In genomic region chr9:120577133-120577651, GRCm38 (mm10) we compare ENCODE assay signal across 7 mouse cellular contexts. TPM values are rescaled to one million over a fixed set of nuclear protein-coding genes. Genes with fewer than 3 reads are reported as not detected.
A peak's percentile ranks its signal among the peaks of the same experiment; 100 is the strongest.
DNase-seq lines count a peak whose midpoint lies in the region; ATAC-seq lines count a peak whose summit lies in the region.

No protein-coding gene starts in this region.

- peak; percentile 84 for ATAC-seq in limb, embryonic 11.5 days (ENCODE audit: insufficient number of reproducible peaks, low FRiP score, low TSS enrichment, low read depth)
- peak; percentile 91 for ATAC-seq in midbrain, embryonic 14.5 days (ENCODE audit: low FRiP score, low TSS enrichment)

- peak overlapping the region; percentile 90 for H3K27ac ChIP-seq in embryonic facial prominence, embryonic 10.5 days (replicated peaks)
- H3K27ac ChIP-seq in limb, embryonic 11.5 days (replicated peaks; ENCODE audit: low read depth, low read length), result no peak overlapping the region
- peak overlapping the region; percentile 68; the same call in 1 of the 2 replicates for H3K27ac ChIP-seq in midbrain, embryonic 14.5 days (replicated peaks; ENCODE audit: low read depth, low read length)

- peaks cover 42% of the 10 kb centered on the region for H3K36me3 ChIP-seq in embryonic facial prominence, embryonic 10.5 days (replicated peaks)
- H3K36me3 ChIP-seq in limb, embryonic 11.5 days (ENCODE audit: control insufficient read depth, insufficient read depth, low read length), result peaks cover 22% of the 10 kb centered on the region
- H3K36me3 ChIP-seq in midbrain, embryonic 14.5 days (ENCODE audit: control insufficient read depth, insufficient read depth, low read length), result peaks cover 34% of the 10 kb centered on the region

- H3K9me3 ChIP-seq in embryonic facial prominence, embryonic 10.5 days, result no peaks in the 10 kb centered on the region
- no peaks in the 10 kb centered on the region for H3K9me3 ChIP-seq in limb, embryonic 11.5 days (ENCODE audit: control insufficient read depth, low read length)
- H3K9me3 ChIP-seq in midbrain, embryonic 14.5 days (ENCODE audit: control insufficient read depth, low read length), result no peaks in the 10 kb centered on the region

- peaks cover 44% of the 10 kb centered on the region for H3K4me1 ChIP-seq in embryonic facial prominence, embryonic 10.5 days
- H3K4me1 ChIP-seq in limb, embryonic 11.5 days (ENCODE audit: control insufficient read depth, insufficient read depth, low read length), result peaks cover 7% of the 10 kb centered on the region; the same call in 1 of the 2 replicates
- H3K4me1 ChIP-seq in midbrain, embryonic 14.5 days (ENCODE audit: control insufficient read depth, insufficient read depth, low read length), result peaks cover 11% of the 10 kb centered on the region; the same call in 1 of the 2 replicates

- peak overlapping the region; percentile 84 for H3K4me3 ChIP-seq in embryonic facial prominence, embryonic 10.5 days
- peak overlapping the region; percentile 56 for H3K4me3 ChIP-seq in limb, embryonic 11.5 days (ENCODE audit: low read depth, low read length)
- peak overlapping the region; percentile 66 for H3K4me3 ChIP-seq in midbrain, embryonic 14.5 days (replicated peaks; ENCODE audit: low read depth, low read length)

- peak overlapping the region; percentile 75 for H3K9ac ChIP-seq in limb, embryonic 11.5 days (ENCODE audit: low read length)
- H3K9ac ChIP-seq in midbrain, embryonic 14.5 days (replicated peaks; ENCODE audit: low read length), result peak overlapping the region; percentile 77

- no peaks in the 10 kb centered on the region for H3K27me3 ChIP-seq in embryonic facial prominence, embryonic 10.5 days (replicated peaks; ENCODE audit: low read depth, poor library complexity, severe bottlenecking)
- no peaks in the 10 kb centered on the region for H3K27me3 ChIP-seq in limb, embryonic 11.5 days (ENCODE audit: control insufficient read depth, insufficient read depth, low read length)
- H3K27me3 ChIP-seq in midbrain, embryonic 14.5 days (ENCODE audit: control insufficient read depth, insufficient read depth, low read length), result no peaks in the 10 kb centered on the region

- peak overlapping the region; percentile 87 for H3K4me2 ChIP-seq in limb, embryonic 11.5 days (ENCODE audit: low read depth, severe bottlenecking)
- H3K4me2 ChIP-seq in midbrain, embryonic 14.5 days (ENCODE audit: low read length), result peak overlapping the region; percentile 94

- peak; percentile 91 for DNase-seq in adrenal gland, postnatal 10 days
- peak; percentile 96 for DNase-seq in embryonic facial prominence, embryonic 10.5 days (ENCODE audit: low spot score)
- peak; percentile 99 for DNase-seq in heart, adult 11 months
- peak; percentile 83 for DNase-seq in kidney, adult 18-20 months
- peak; percentile 94 for DNase-seq in limb, embryonic 11.5 days (ENCODE audit: low spot score)
- DNase-seq in midbrain, embryonic 14.5 days, result peak; percentile 99
- peak; percentile 81 for DNase-seq in spleen, adult 18-20 months

- WGBS in embryonic facial prominence, embryonic 10.5 days, result under 1% methylated on average over 43 of the region's 43 CpGs
- WGBS in limb, embryonic 11.5 days, result 1% methylated on average over 43 of the region's 43 CpGs
- WGBS in midbrain, embryonic 14.5 days, result under 1% methylated on average over 43 of the region's 43 CpGs

RNA-seq across cellular contexts. Expression of gene Rpl14, which starts 5.9 kb away (rescaled TPM):
- 100 to 1,000 TPM; 514 to 533 TPM for total RNA-seq in adrenal gland, postnatal 10 days (2021)
- 810 and 834 TPM in 2 replicates for polyA plus RNA-seq in embryonic facial prominence, embryonic 10.5 days (2016; fragmentation: Nextera tagmentation; extraction: Ambion mirVana)
- polyA plus RNA-seq in limb, embryonic 11.5 days (2014; fragmentation: Nextera tagmentation; extraction: Ambion mirVana), result 962 and 998 TPM in 2 replicates
- polyA plus RNA-seq in midbrain, embryonic 14.5 days (2014; fragmentation: Nextera tagmentation; extraction: Ambion mirVana), result 523 and 525 TPM in 2 replicates

RNA-seq across cellular contexts. Expression of gene Entpd3, which starts 37.6 kb away (rescaled TPM):
- total RNA-seq in adrenal gland, postnatal 10 days (2021), result 1 to 10 TPM in 1 of 2 experiments, under 1 TPM in 1; 0.87 to 1.1 TPM
- 0.55 and 0.56 TPM in 2 replicates for polyA plus RNA-seq in embryonic facial prominence, embryonic 10.5 days (2016; fragmentation: Nextera tagmentation; extraction: Ambion mirVana)
- polyA plus RNA-seq in limb, embryonic 11.5 days (2014; fragmentation: Nextera tagmentation; extraction: Ambion mirVana), result 0.19 and 0.21 TPM in 2 replicates
- polyA plus RNA-seq in midbrain, embryonic 14.5 days (2014; fragmentation: Nextera tagmentation; extraction: Ambion mirVana), result 2.5 and 3.1 TPM in 2 replicates
